In the genomic region with DNA sequence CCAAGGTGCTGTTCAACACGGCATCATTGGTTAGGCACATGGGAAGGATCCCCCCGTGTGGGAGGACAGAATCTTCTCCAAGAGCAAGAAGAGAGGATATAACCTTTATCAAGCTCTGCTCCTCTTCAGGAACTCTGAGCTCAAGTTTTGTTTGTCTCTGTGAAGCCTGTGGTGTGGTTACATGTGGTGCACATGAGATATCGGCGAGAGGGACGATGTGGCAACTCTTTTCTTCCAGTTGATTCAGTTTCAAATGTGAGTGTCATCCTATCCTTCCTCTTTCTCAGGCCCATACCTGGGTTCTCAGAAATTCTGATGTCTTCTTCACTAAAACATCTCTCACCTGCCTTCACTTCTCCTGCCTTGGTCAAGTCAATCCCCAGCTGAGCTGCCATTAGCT, we compare ENCODE assay signal across 8 mouse cellular contexts.
"Had no signal": no experiment of that assay in that cellular context is flagged by ENCODE, and none has a peak within 500 bp of the region (broad histone marks: within the 10 kb centered on the region; RNA-seq: fewer than 3 reads in every experiment).

No protein-coding gene starts in this region.

- DNase-seq: kidney, adult 11 months; kidney, adult 9 months; kidney, postnatal 36 days; lung, adult 2 months; lung, postnatal 36 days; right cerebral cortex, adult 18-20 months; right cerebral cortex, postnatal 25 days had no signal

- ATAC-seq: lung, postnatal 0 days had no signal
